ENCODE assay signal across 26 mouse cellular contexts in the genomic region with DNA sequence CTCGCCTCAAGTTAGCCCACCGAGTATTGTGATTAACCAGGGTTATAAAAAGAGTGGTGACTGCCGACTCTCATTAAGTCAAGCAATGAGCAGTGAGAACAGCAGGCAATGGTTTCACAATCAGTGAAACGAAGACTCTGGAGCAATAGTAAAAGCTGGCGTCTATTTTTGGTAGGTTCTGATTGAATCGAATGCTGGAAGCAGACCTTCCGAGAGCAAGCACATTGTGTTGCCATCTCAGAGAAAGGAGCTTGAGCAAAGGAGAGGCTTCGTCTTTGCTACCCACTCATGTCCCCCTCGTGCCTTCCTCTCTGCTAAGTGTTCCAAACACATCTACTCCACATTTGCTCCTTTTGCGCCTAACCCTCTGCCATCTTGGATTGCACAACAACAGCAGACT. TPM values are rescaled to one million over a fixed set of nuclear protein-coding genes. Genes with fewer than 3 reads are reported as not detected.
"Had no signal": no experiment of that assay in that cellular context is flagged by ENCODE, and none has a peak within 500 bp of the region (broad histone marks: within the 10 kb centered on the region; RNA-seq: fewer than 3 reads in every experiment).

No protein-coding gene starts in this region.

- H3K4me2 ChIP-seq: intestine, embryonic 15.5 days; kidney, embryonic 15.5 days; limb, embryonic 12.5 days; limb, embryonic 15.5 days; liver, embryonic 11.5 days; lung, embryonic 14.5 days; midbrain, embryonic 12.5 days; midbrain, embryonic 15.5 days; neural tube, embryonic 13.5 days had no signal

- DNase-seq: kidney, adult 11 months; kidney, adult 8-10 months; kidney, postnatal 10 days; kidney, postnatal 36 days; left cerebral cortex, postnatal 4 days; liver, postnatal 0 days; lung, embryonic 14.5 days; right cerebral cortex, postnatal 14 days; right cerebral cortex, postnatal 4 days; thymus, adult 2 months; thymus, postnatal 14 days; thymus, postnatal 4 days had no signal

- H3K27ac ChIP-seq: intestine, embryonic 15.5 days; kidney, embryonic 15.5 days; limb, embryonic 12.5 days; limb, embryonic 15.5 days; liver, embryonic 14.5 days; macrophage; midbrain, embryonic 12.5 days; midbrain, embryonic 15.5 days; neural tube, embryonic 13.5 days; stomach, postnatal 0 days had no signal

- H3K4me3 ChIP-seq: intestine, embryonic 15.5 days; kidney, embryonic 15.5 days; limb, embryonic 12.5 days; limb, embryonic 15.5 days; midbrain, embryonic 12.5 days; midbrain, embryonic 15.5 days; myocyte; neural tube, embryonic 13.5 days had no signal

- H3K36me3 ChIP-seq: intestine, embryonic 15.5 days; kidney, embryonic 15.5 days; limb, embryonic 12.5 days; limb, embryonic 15.5 days; midbrain, embryonic 12.5 days; midbrain, embryonic 15.5 days; neural tube, embryonic 13.5 days had no signal

- H3K9me3 ChIP-seq: intestine, embryonic 15.5 days; kidney, embryonic 15.5 days; limb, embryonic 12.5 days; limb, embryonic 15.5 days; midbrain, embryonic 12.5 days; midbrain, embryonic 15.5 days; neural tube, embryonic 13.5 days had no signal

- H3K27me3 ChIP-seq: intestine, embryonic 15.5 days; kidney, embryonic 15.5 days; limb, embryonic 12.5 days; limb, embryonic 15.5 days; midbrain, embryonic 12.5 days; midbrain, embryonic 15.5 days; neural tube, embryonic 13.5 days had no signal

- H3K9ac ChIP-seq: intestine, embryonic 15.5 days; kidney, embryonic 15.5 days; limb, embryonic 12.5 days; limb, embryonic 15.5 days; liver, embryonic 14.5 days; liver, postnatal 0 days; lung, embryonic 14.5 days; midbrain, embryonic 12.5 days; midbrain, embryonic 15.5 days; neural tube, embryonic 13.5 days had no signal

- H3K4me1 ChIP-seq: intestine, embryonic 15.5 days; kidney, embryonic 15.5 days; limb, embryonic 12.5 days; limb, embryonic 15.5 days; midbrain, embryonic 12.5 days; midbrain, embryonic 15.5 days; neural tube, embryonic 13.5 days had no signal

RNA-seq across cellular contexts. Expression of a gene that starts 18.1 kb away (rescaled TPM):
- polyA plus RNA-seq: liver, postnatal 0 days; macrophage; thymus, adult 2 months had no signal

RNA-seq across cellular contexts. Expression of a gene that starts 18.3 kb away (rescaled TPM):
- total RNA-seq: megakaryocyte, adult 5-6 weeks; neutrophil, adult 5-6 weeks had no signal
- polyA plus RNA-seq: liver, postnatal 0 days; macrophage; myocyte; thymus, adult 2 months had no signal
